Mouse (Mus musculus) kidney, embryonic 14.5 days (tissue): Measurements from ENCODE around the gene Arl14ep. TPM values are rescaled to one million over a fixed set of nuclear protein-coding genes. Genes with fewer than 3 reads are reported as not detected.
A peak's percentile ranks its signal among the peaks of the same experiment; 100 is the strongest.

Experiments used
- ATAC-seq: fragments of 200-750 bp; cut with Nextera tagmentation; 2 replicates; pipeline ENCODE4 v1.8.0; 2017; ENCODE audit warnings: moderate number of reproducible peaks, mild to moderate bottlenecking, moderate TSS enrichment, moderate library complexity; ENCODE audit not compliant: low FRiP score, low TSS enrichment
- H3K27ac ChIP-seq: fragments of 300-500 bp; sonication (generic); 2 replicates; pipeline ENCODE4 v1.5.1; 2014; ENCODE audit warnings: low read depth, mild to moderate bottlenecking, low read length, moderate library complexity, mixed read lengths
- H3K27me3 ChIP-seq: fragments of 300-500 bp; sonication (generic); 2 replicates; pipeline ENCODE4 v1.6.1; 2014; ENCODE audit warnings: mild to moderate bottlenecking, low read length; ENCODE audit not compliant: control insufficient read depth, insufficient read depth
- H3K36me3 ChIP-seq: fragments of 300-500 bp; sonication (generic); 2 replicates; pipeline ENCODE4 v1.6.1; 2014; ENCODE audit warnings: low read length, mixed read lengths; ENCODE audit not compliant: control insufficient read depth, insufficient read depth
- H3K4me1 ChIP-seq: fragments of 300-500 bp; sonication (generic); 2 replicates; pipeline ENCODE4 v1.6.1; 2014; ENCODE audit warnings: low read length, mixed read lengths; ENCODE audit not compliant: control insufficient read depth, insufficient read depth
- H3K4me2 ChIP-seq: fragments of 300-500 bp; sonication (generic); replicated peaks from 2 replicates; pipeline ENCODE4 v1.6.1; 2014; ENCODE audit warnings: low read depth, mild to moderate bottlenecking, low read length
- H3K4me3 ChIP-seq: fragments of 300-500 bp; sonication (generic); 2 replicates; pipeline ENCODE4 v1.5.1; 2014; ENCODE audit warnings: mild to moderate bottlenecking, low read length
- H3K9ac ChIP-seq: fragments of 300-500 bp; sonication (generic); 2 replicates; pipeline ENCODE4 v1.6.1; 2014; ENCODE audit warnings: low read depth, mild to moderate bottlenecking, low read length, moderate library complexity
- H3K9me3 ChIP-seq: fragments of 300-500 bp; sonication (generic); 2 replicates; pipeline ENCODE4 v1.6.1; 2016; ENCODE audit warnings: low read length; ENCODE audit not compliant: control insufficient read depth
- WGBS: fragments of 180-500 bp; shearing (Covaris S2); extraction: QIAGEN DNeasy Blood & Tissue Kit; methylation state at CpG from one replicate; pipeline ENCODE4 v1.1.7; 2014; 5-methylcytosine and 5-hydroxymethylcytosine counted together
- polyA plus RNA-seq: library from polyadenylated mRNA; unstranded; fragments of >200 nt; fragmentation: Nextera tagmentation; extraction: Ambion mirVana; gene quantifications from 2 replicates; pipeline ENCODE4 v1.2.1, GENCODE M21; 2014

Gene Arl14ep
- polyA plus RNA-seq, 1 experiment from 2014 or later, result 53.4 TPM

GRCm38 (mm10) chr2:106961066-106961465 is 13.2 kb downstream of the Arl14ep start:
- H3K9me3 ChIP-seq, result no peaks in the 10 kb centered on the region
- no peak overlapping the region for H3K4me2 ChIP-seq
- H3K27me3 ChIP-seq, result no peaks in the 10 kb centered on the region
- ATAC-seq, result no peak
- WGBS, result 78% methylated on average over 2 of the region's 2 CpGs
- no peak overlapping the region for H3K27ac ChIP-seq
- H3K4me1 ChIP-seq, result no peaks in the 10 kb centered on the region
- H3K4me3 ChIP-seq, result no peak overlapping the region
- H3K36me3 ChIP-seq, result peaks cover 25% of the 10 kb centered on the region
- H3K9ac ChIP-seq, result no peak overlapping the region

GRCm38 (mm10) chr2:106960237-106960636 is 14.0 kb downstream of the Arl14ep start:
- Histone ChIP-seq H3K4me1 (no peaks in the 10 kb centered on the region), H3K4me2 (no peak overlapping the region), H3K9ac (no peak overlapping the region), H3K27me3 (no peaks in the 10 kb centered on the region), H3K9me3 (no peaks in the 10 kb centered on the region), H3K27ac (no peak overlapping the region), H3K36me3 (peaks cover 20% of the 10 kb centered on the region), H3K4me3 (no peak overlapping the region)
- no peak for ATAC-seq
- 46% methylated on average over 7 of the region's 7 CpGs for WGBS

- Histone ChIP-seq H3K4me2 (no peak overlapping the region), H3K9ac (no peak overlapping the region), H3K4me1 (no peaks in the 10 kb centered on the region), H3K9me3 (no peaks in the 10 kb centered on the region), H3K27ac (no peak overlapping the region), H3K36me3 (peaks cover 12% of the 10 kb centered on the region), H3K4me3 (no peak overlapping the region), H3K27me3 (no peaks in the 10 kb centered on the region)
- ATAC-seq, result peak; percentile 57; the same call in 1 of the 2 replicates
- 55% methylated on average over 5 of the region's 5 CpGs for WGBS
Measured at GRCm38 (mm10) chr2:106959380-106959779, 14.8 kb downstream of the Arl14ep start.

- Histone ChIP-seq H3K27ac (no peak overlapping the region), H3K4me2 (no peak overlapping the region), H3K36me3 (peaks cover 12% of the 10 kb centered on the region), H3K4me1 (no peaks in the 10 kb centered on the region), H3K27me3 (no peaks in the 10 kb centered on the region), H3K9me3 (no peaks in the 10 kb centered on the region), H3K4me3 (no peak overlapping the region), H3K9ac (no peak overlapping the region)
- ATAC-seq, result no peak
- 52% methylated on average over 6 of the region's 6 CpGs for WGBS
Measured at GRCm38 (mm10) chr2:106958916-106959315, 15.3 kb downstream of the Arl14ep start.

- Histone ChIP-seq H3K9me3 (no peaks in the 10 kb centered on the region), H3K36me3 (no peaks in the 10 kb centered on the region), H3K27ac (no peak overlapping the region), H3K4me2 (no peak overlapping the region), H3K4me3 (no peak overlapping the region), H3K27me3 (no peaks in the 10 kb centered on the region), H3K9ac (no peak overlapping the region), H3K4me1 (no peaks in the 10 kb centered on the region)
- ATAC-seq, result no peak
- 59% methylated on average over 6 of the region's 6 CpGs for WGBS
Measured at GRCm38 (mm10) chr2:106956146-106956545, 18.1 kb downstream of the Arl14ep start.

- 12% methylated on average over 10 of the region's 10 CpGs for WGBS
- Histone ChIP-seq H3K4me1 (no peaks in the 10 kb centered on the region), H3K9me3 (no peaks in the 10 kb centered on the region), H3K4me2 (no peak overlapping the region), H3K9ac (no peak overlapping the region), H3K4me3 (no peak overlapping the region), H3K27ac (no peak overlapping the region), H3K36me3 (no peaks in the 10 kb centered on the region), H3K27me3 (no peaks in the 10 kb centered on the region)
- peak; percentile 13; the same call in 1 of the 2 replicates for ATAC-seq
Measured at GRCm38 (mm10) chr2:106955621-106956020, 18.6 kb downstream of the Arl14ep start.

- Histone ChIP-seq H3K27me3 (no peaks in the 10 kb centered on the region), H3K27ac (no peak overlapping the region), H3K36me3 (no peaks in the 10 kb centered on the region), H3K4me1 (no peaks in the 10 kb centered on the region), H3K4me3 (no peak overlapping the region), H3K4me2 (no peak overlapping the region), H3K9me3 (no peaks in the 10 kb centered on the region), H3K9ac (no peak overlapping the region)
- ATAC-seq, result no peak
- WGBS, result 45% methylated on average over 6 of the region's 6 CpGs
Measured at GRCm38 (mm10) chr2:106954975-106955374, 19.2 kb downstream of the Arl14ep start.

- WGBS, result 86% methylated on average over 1 of the region's 1 CpGs
- no peak overlapping the region for H3K9ac ChIP-seq
- no peak for ATAC-seq
Measured at GRCm38 (mm10) chr2:106942451-106942850, 31.8 kb downstream of the Arl14ep start.

GRCm38 (mm10) chr2:106935681-106936080 is 38.5 kb downstream of the Arl14ep start:
- H3K9ac ChIP-seq, result no peak overlapping the region
- H3K27ac ChIP-seq, result no peak overlapping the region
- 95% methylated on average over 2 of the region's 2 CpGs for WGBS

More at GRCm38 (mm10) chr2:106942451-106942850, 31.8 kb downstream of the Arl14ep start:
- H3K9me3 ChIP-seq, result no peaks in the 10 kb centered on the region
- H3K27me3 ChIP-seq, result no peaks in the 10 kb centered on the region
- no peak overlapping the region for H3K27ac ChIP-seq
- no peak overlapping the region for H3K4me3 ChIP-seq
- H3K4me1 ChIP-seq, result no peaks in the 10 kb centered on the region
- no peaks in the 10 kb centered on the region for H3K36me3 ChIP-seq
- no peak overlapping the region for H3K4me2 ChIP-seq

More at GRCm38 (mm10) chr2:106935681-106936080, 38.5 kb downstream of the Arl14ep start:
- Histone ChIP-seq H3K27me3 (no peaks in the 10 kb centered on the region), H3K4me2 (no peak overlapping the region), H3K36me3 (no peaks in the 10 kb centered on the region), H3K9me3 (no peaks in the 10 kb centered on the region), H3K4me1 (no peaks in the 10 kb centered on the region), H3K4me3 (no peak overlapping the region)
- no peak for ATAC-seq
